Mouse (Mus musculus) liver, postnatal 0 days (tissue): ENCODE results near the gene Nav2.

Experiments
- CTCF ChIP-seq: sonication (generic); IDR thresholded peaks from 2 replicates; pipeline ENCODE4 v1.5.1; 2016; ENCODE audit warnings: antibody characterized with exemption, low read depth
- EP300 ChIP-seq: IDR thresholded peaks from 2 replicates; pipeline ENCODE4 v1.6.1; 2016; ENCODE audit warnings: antibody characterized with exemption, low read depth, mild to moderate bottlenecking

- no peak for TF ChIP-seq CTCF
- no peak for TF ChIP-seq EP300
Observed at GRCm38 (mm10) chr7:49638941-49639776, 730.6 kb downstream of the Nav2 start.
